Mouse (Mus musculus): ENCODE measurements at regions not wholly inside any gene's neighbourhood (a gene's known extent, or its start where the extent isn't known, plus 50 kb on each side); places are given as distances from the start of the nearest gene placed in this dataset.

DNA sequence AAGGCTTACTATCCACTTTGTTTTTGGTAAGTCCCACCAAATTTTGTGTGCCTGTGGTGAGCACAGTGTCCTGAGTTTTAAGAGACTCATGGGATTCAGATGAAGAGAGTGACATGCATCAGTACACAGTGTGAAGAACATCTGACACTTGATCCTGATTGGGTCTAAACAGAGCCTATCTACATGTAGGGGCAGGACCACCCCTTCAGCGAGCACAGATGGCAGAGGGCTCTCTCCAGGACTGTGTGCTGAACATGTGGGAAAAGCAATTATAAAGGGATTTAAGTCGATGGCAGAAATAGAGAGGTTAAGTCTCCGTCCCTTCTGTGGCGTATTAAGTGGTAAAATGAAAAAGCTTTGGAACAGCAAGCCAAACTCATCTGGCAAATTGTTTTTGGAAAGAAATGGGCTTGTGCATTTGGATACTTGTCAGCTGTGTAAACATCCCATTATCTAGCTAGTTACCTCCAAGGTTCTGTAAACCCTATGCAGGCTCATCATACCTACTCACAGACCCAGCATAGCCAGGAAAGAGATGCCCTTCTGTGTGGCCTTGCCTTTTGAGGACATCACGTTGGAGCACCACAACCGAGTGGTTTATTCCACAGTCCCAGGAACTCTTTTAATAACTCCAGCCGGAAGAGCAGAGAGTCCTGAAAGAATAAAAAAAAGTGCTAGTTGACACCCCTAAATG, 381.3 kb upstream of the Cdh11 start:
- TF ChIP-seq POLR2A (IDR thresholded peaks at IDR 0.05; ENCODE audit: borderline replicate concordance, insufficient read depth, low read length) (no peak), CTCF (IDR thresholded peaks at IDR 0.05; ENCODE audit: borderline replicate concordance, insufficient read depth, low read depth, low read length) (no peak)
